Mouse (Mus musculus) embryonic facial prominence, embryonic 13.5 days (tissue): ENCODE data around the gene Cyp11a1. TPM values are rescaled to one million over a fixed set of nuclear protein-coding genes. Genes with fewer than 3 reads are reported as not detected.

ENCODE experiments used
- ATAC-seq: fragments of 200-750 bp; cut with Nextera tagmentation; 2 replicates; pipeline ENCODE4 v1.8.0; 2017; ENCODE audit warnings: low read depth; ENCODE audit not compliant: insufficient number of reproducible peaks, insufficient read depth, low FRiP score, low TSS enrichment
- H3K27ac ChIP-seq: fragments of 300-500 bp; sonication (generic); 2 replicates; pipeline ENCODE4 v1.5.1; 2015; ENCODE audit warnings: moderate library complexity, mild to moderate bottlenecking, inconsistent platforms
- H3K27me3 ChIP-seq: fragments of 300-500 bp; sonication (generic); 2 replicates; pipeline ENCODE4 v1.6.1; 2015; ENCODE audit warnings: mild to moderate bottlenecking, inconsistent platforms
- H3K36me3 ChIP-seq: fragments of 300-500 bp; sonication (generic); 2 replicates; pipeline ENCODE4 v1.6.1; 2015; ENCODE audit warnings: mild to moderate bottlenecking, inconsistent platforms
- H3K4me1 ChIP-seq: fragments of 300-500 bp; sonication (generic); 2 replicates; pipeline ENCODE4 v1.6.1; 2015; ENCODE audit warnings: inconsistent platforms
- H3K4me2 ChIP-seq: fragments of 300-500 bp; sonication (generic); 2 replicates; pipeline ENCODE4 v1.6.1; 2015; ENCODE audit warnings: moderate library complexity, mild to moderate bottlenecking, inconsistent platforms
- H3K4me3 ChIP-seq: fragments of 300-500 bp; sonication (generic); 2 replicates; pipeline ENCODE4 v1.5.1; 2015; ENCODE audit warnings: mild to moderate bottlenecking, inconsistent platforms
- H3K9ac ChIP-seq: fragments of 300-500 bp; sonication (generic); 2 replicates; pipeline ENCODE4 v1.6.1; 2015; ENCODE audit warnings: mild to moderate bottlenecking, inconsistent platforms
- H3K9me3 ChIP-seq: fragments of 300-500 bp; sonication (generic); 2 replicates; pipeline ENCODE4 v1.6.1; 2016; ENCODE audit warnings: inconsistent platforms
- WGBS: fragments of 180-500 bp; shearing (Covaris S2); methylation state at CpG from one replicate; pipeline ENCODE4 v1.1.7; 2015; ENCODE audit warnings: mixed read lengths; 5-methylcytosine and 5-hydroxymethylcytosine counted together
- polyA plus RNA-seq: library from polyadenylated mRNA; unstranded; fragments of >200 nt; fragmentation: Nextera tagmentation; extraction: Ambion mirVana; gene quantifications from 2 replicates; pipeline ENCODE4 v1.2.1, GENCODE M21; 2015

The Cyp11a1 gene
- polyA plus RNA-seq, 1 experiment from 2014 or later: 0.77 TPM

DNA sequence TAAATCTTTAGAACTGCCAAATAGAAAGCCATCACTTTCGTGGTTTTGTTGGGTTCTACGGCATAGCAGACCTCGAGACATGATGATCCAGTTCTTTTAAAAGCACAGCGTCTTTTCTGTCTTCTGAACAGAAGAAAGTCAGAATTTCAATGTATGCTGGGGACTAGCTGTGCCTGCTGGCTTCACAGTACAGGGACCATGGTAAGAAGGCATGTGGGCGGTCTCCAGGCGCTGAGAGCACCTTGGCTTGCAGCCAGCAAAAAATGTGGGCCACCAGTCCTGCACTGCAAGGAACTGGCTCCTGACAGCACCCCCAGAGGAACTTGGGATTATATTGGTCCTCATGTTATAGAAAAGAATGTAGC, 60.5 kb downstream of the Cyp11a1 start:
- peaks cover 28% of the 10 kb centered on the region for H3K4me1 ChIP-seq
- no peaks in the 10 kb centered on the region for H3K36me3 ChIP-seq
- H3K9me3 ChIP-seq: no peaks in the 10 kb centered on the region
- 0 out of 2 replicates have a peak, but pooled peaks cover 12% of the 10 kb centered on the region for H3K27me3 ChIP-seq
- no peak overlapping the region for H3K27ac ChIP-seq
- no peak overlapping the region for H3K4me2 ChIP-seq
- no peak overlapping the region for H3K9ac ChIP-seq
- ATAC-seq: no peak
- no peak overlapping the region for H3K4me3 ChIP-seq
- WGBS: 46% methylated on average over 6 of the region's 6 CpGs

DNA sequence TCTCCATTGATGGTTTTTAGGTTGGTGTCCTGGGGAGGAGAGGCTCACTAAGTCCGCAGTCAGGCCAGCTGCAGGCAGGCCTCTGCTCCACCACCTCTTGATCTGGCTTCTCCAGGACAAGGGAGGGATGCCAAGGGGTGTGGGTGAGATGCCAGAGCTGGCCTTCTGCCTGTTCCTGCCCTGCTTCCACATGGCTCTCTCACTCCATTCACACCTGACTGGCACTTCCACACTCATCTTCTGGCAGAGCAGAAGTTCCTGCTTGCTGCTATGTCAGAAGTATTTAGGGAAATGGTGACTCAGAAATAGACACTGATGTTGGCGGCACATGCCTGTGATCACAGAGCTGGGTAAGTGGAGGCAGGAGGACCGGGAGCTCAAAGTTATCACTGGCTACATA, 61.3 kb downstream of the Cyp11a1 start:
- H3K27me3 ChIP-seq: 0 out of 2 replicates have a peak, but pooled peaks cover 9% of the 10 kb centered on the region
- no peak overlapping the region for H3K4me2 ChIP-seq
- H3K9me3 ChIP-seq: no peaks in the 10 kb centered on the region
- no peak overlapping the region for H3K9ac ChIP-seq
- no peak overlapping the region for H3K4me3 ChIP-seq
- no peak for ATAC-seq
- no peak overlapping the region for H3K27ac ChIP-seq
- no peaks in the 10 kb centered on the region for H3K36me3 ChIP-seq
- WGBS: 84% methylated on average over 3 of the region's 3 CpGs
- H3K4me1 ChIP-seq: peaks cover 28% of the 10 kb centered on the region

DNA sequence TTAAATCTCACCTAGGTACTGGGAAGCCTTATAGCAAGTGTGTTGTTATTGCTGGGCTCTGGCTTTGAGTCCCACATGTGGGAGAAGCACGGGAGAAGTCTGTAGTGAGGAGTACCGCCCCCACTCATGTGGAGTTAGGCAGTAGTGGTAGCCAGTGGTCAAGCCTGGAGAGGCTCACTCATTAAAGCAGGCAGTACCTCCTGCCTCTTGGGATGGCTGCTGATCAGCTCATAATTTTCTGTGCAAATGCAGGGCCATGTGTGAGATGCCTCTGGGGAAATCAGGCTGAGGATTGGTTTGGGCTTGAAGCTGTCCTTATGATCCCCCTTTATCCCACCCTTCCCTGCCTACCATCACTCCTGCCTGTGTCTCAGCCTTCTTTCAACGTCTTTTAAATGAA, 68.3 kb downstream of the Cyp11a1 start:
- Histone ChIP-seq H3K9ac (no peak overlapping the region), H3K9me3 (no peaks in the 10 kb centered on the region), H3K4me1 (0 out of 2 replicates have a peak, but pooled peaks cover 5% of the 10 kb centered on the region), H3K27me3 (no peaks in the 10 kb centered on the region), H3K36me3 (no peaks in the 10 kb centered on the region), H3K27ac (no peak overlapping the region), H3K4me2 (no peak overlapping the region), H3K4me3 (no peak overlapping the region)
- no peak for ATAC-seq
- 47% methylated on average over 3 of the region's 3 CpGs for WGBS

Other genes with a start within 250 kb of the Cyp11a1 start
- 71.7 and 74.5 TPM in 2 replicates for gene Clk3, start 240.6 kb upstream of the Cyp11a1 start, polyA plus RNA-seq
- gene Arid3b, start 169.6 kb upstream of the Cyp11a1 start, polyA plus RNA-seq: 6.7 and 6.8 TPM in 2 replicates
- 111 and 120 TPM in 2 replicates for gene Ubl7, start 95.4 kb upstream of the Cyp11a1 start, polyA plus RNA-seq
- 0.55 and 1.0 TPM in 2 replicates for gene Sema7a, start 66.3 kb upstream of the Cyp11a1 start, polyA plus RNA-seq
- gene Stra6, start 57.4 kb downstream of the Cyp11a1 start, polyA plus RNA-seq: 11.5 and 14.3 TPM in 2 replicates
- gene Ccdc33, start 112.4 kb downstream of the Cyp11a1 start, polyA plus RNA-seq: 0.83 TPM in 1 of 2 replicates, not detected in the other
- gene Islr, start 197.9 kb downstream of the Cyp11a1 start, polyA plus RNA-seq: 75.6 and 79.6 TPM in 2 replicates
- gene Islr2, start 197.9 kb downstream of the Cyp11a1 start, polyA plus RNA-seq: 0.76 and 1.4 TPM in 2 replicates
- 14.4 and 15.2 TPM in 2 replicates for gene Pml, start 243.4 kb downstream of the Cyp11a1 start, polyA plus RNA-seq
- gene Stoml1, start 246.8 kb downstream of the Cyp11a1 start, polyA plus RNA-seq: 43.1 and 45.0 TPM in 2 replicates